Mouse (Mus musculus): ENCODE results near the gene Fgf2. TPM values are rescaled to one million over a fixed set of nuclear protein-coding genes. Genes with fewer than 3 reads are reported as not detected.

Gene Fgf2
- 0.37 and 0.69 TPM in 2 replicates for polyA plus RNA-seq (2015; fragmentation: Nextera tagmentation; extraction: Ambion mirVana)

- WGBS: under 1% methylated on average over 64 of the region's 75 CpGs
- Histone ChIP-seq H3K4me2 (replicated peaks) (peak within 1 kb of the TSS; percentile 99), H3K4me1 (peaks cover 13% of the 10 kb centered on the region), H3K4me3 (peak within 1 kb of the TSS; percentile 57), H3K36me3 (no peaks in the 10 kb centered on the region), H3K27ac (replicated peaks) (no peak within 1 kb of the TSS), H3K9me3 (no peaks in the 10 kb centered on the region), H3K27me3 (peaks cover 22% of the 10 kb centered on the region), H3K9ac (replicated peaks) (peak within 1 kb of the TSS; percentile 50)
- peak; percentile 80 for ATAC-seq (replicated peaks)
These were observed at the start of gene Fgf2 for GRCm38 (mm10) chr3:37348221-37349165. Gene Fgf2 (plus strand): TSS chr3:37348346.

- Histone ChIP-seq H3K27me3 (no peaks in the 10 kb centered on the region), H3K4me3 (no peak overlapping the region), H3K4me2 (replicated peaks) (no peak overlapping the region), H3K9ac (replicated peaks) (no peak overlapping the region), H3K4me1 (no peaks in the 10 kb centered on the region), H3K9me3 (no peaks in the 10 kb centered on the region), H3K36me3 (no peaks in the 10 kb centered on the region), H3K27ac (replicated peaks) (no peak overlapping the region)
- 74% methylated on average over 3 of the region's 3 CpGs for WGBS
- ATAC-seq (replicated peaks): no peak
These were observed 48.7 kb upstream of the Fgf2 start for GRCm38 (mm10) chr3:37299470-37299869.

- 41% methylated on average over 12 of the region's 12 CpGs for WGBS
- no peak for ATAC-seq (replicated peaks)
- Histone ChIP-seq H3K4me3 (no peak overlapping the region), H3K9me3 (no peaks in the 10 kb centered on the region), H3K4me2 (replicated peaks) (no peak overlapping the region), H3K27me3 (no peaks in the 10 kb centered on the region), H3K9ac (replicated peaks) (no peak overlapping the region), H3K4me1 (no peaks in the 10 kb centered on the region), H3K27ac (replicated peaks) (no peak overlapping the region), H3K36me3 (no peaks in the 10 kb centered on the region)
These were observed 45.5 kb upstream of the Fgf2 start for GRCm38 (mm10) chr3:37302685-37303084.

- Histone ChIP-seq H3K4me1 (no peaks in the 10 kb centered on the region), H3K9ac (replicated peaks) (no peak overlapping the region), H3K27ac (replicated peaks) (no peak overlapping the region), H3K36me3 (no peaks in the 10 kb centered on the region), H3K27me3 (no peaks in the 10 kb centered on the region), H3K9me3 (no peaks in the 10 kb centered on the region), H3K4me2 (replicated peaks) (no peak overlapping the region), H3K4me3 (no peak overlapping the region)
- 76% methylated on average over 8 of the region's 8 CpGs for WGBS
- ATAC-seq (replicated peaks): no peak
These were observed 44.6 kb upstream of the Fgf2 start for GRCm38 (mm10) chr3:37303392-37304139.

- Histone ChIP-seq H3K36me3 (no peaks in the 10 kb centered on the region), H3K27me3 (no peaks in the 10 kb centered on the region), H3K9ac (replicated peaks) (peak overlapping the region; percentile 73), H3K9me3 (no peaks in the 10 kb centered on the region), H3K4me2 (replicated peaks) (peak overlapping the region; percentile 55), H3K4me3 (peak overlapping the region; percentile 66), H3K27ac (replicated peaks) (no peak overlapping the region; the same call in 1 of the 2 replicates), H3K4me1 (peaks cover 9% of the 10 kb centered on the region)
- no peak for ATAC-seq (replicated peaks)
- 3% methylated on average over 10 of the region's 10 CpGs for WGBS
These were observed 36.2 kb upstream of the Fgf2 start for GRCm38 (mm10) chr3:37311897-37312369.

GRCm38 (mm10) chr3:37312370-37312941, 35.7 kb upstream of the Fgf2 start, which contains the start of the genes Bbs12 and Cetn4:
Gene Bbs12 (plus strand): TSS chr3:37312554.
Gene Cetn4 (minus strand): TSS chr3:37312708.
- H3K9ac ChIP-seq (replicated peaks): peak within 1 kb of the TSS; percentile 73
- H3K4me2 ChIP-seq (replicated peaks): peak within 1 kb of the TSS; percentile 55
- peaks cover 9% of the 10 kb centered on the region for H3K4me1 ChIP-seq
- WGBS: under 1% methylated on average over 54 of the region's 54 CpGs
- peak within 1 kb of the TSS; percentile 51 for H3K27ac ChIP-seq (replicated peaks)
- H3K36me3 ChIP-seq: no peaks in the 10 kb centered on the region
- peak within 1 kb of the TSS; percentile 66 for H3K4me3 ChIP-seq
- no peaks in the 10 kb centered on the region for H3K9me3 ChIP-seq
- H3K27me3 ChIP-seq: no peaks in the 10 kb centered on the region
- peak; percentile 100 for ATAC-seq (replicated peaks)

- Histone ChIP-seq H3K4me3 (peak overlapping the region; percentile 66), H3K4me1 (peaks cover 9% of the 10 kb centered on the region), H3K9ac (replicated peaks) (no peak overlapping the region), H3K4me2 (replicated peaks) (peak overlapping the region; percentile 55; the same call in 1 of the 2 replicates), H3K36me3 (no peaks in the 10 kb centered on the region), H3K27ac (replicated peaks) (no peak overlapping the region), H3K27me3 (no peaks in the 10 kb centered on the region), H3K9me3 (no peaks in the 10 kb centered on the region)
- WGBS: 34% methylated on average over 1 of the region's 1 CpGs
- ATAC-seq (replicated peaks): no peak
These were observed 34.8 kb upstream of the Fgf2 start for GRCm38 (mm10) chr3:37313371-37313770.

- WGBS: 100% methylated on average over 1 of the region's 1 CpGs
- no peak for ATAC-seq (replicated peaks)
- Histone ChIP-seq H3K27me3 (no peaks in the 10 kb centered on the region), H3K9ac (replicated peaks) (no peak overlapping the region), H3K4me2 (replicated peaks) (no peak overlapping the region), H3K36me3 (0 out of 2 replicates have a peak, but pooled peaks cover 2% of the 10 kb centered on the region), H3K9me3 (no peaks in the 10 kb centered on the region), H3K27ac (replicated peaks) (no peak overlapping the region), H3K4me1 (peaks cover 9% of the 10 kb centered on the region), H3K4me3 (no peak overlapping the region)
These were observed 31.9 kb upstream of the Fgf2 start for GRCm38 (mm10) chr3:37316233-37316632.

GRCm38 (mm10) chr3:37324310-37324709, 23.8 kb upstream of the Fgf2 start:
- Histone ChIP-seq H3K27ac (replicated peaks) (no peak overlapping the region), H3K27me3 (no peaks in the 10 kb centered on the region), H3K9ac (replicated peaks) (no peak overlapping the region), H3K36me3 (0 out of 2 replicates have a peak, but pooled peaks cover 2% of the 10 kb centered on the region), H3K4me1 (no peaks in the 10 kb centered on the region), H3K9me3 (no peaks in the 10 kb centered on the region), H3K4me3 (no peak overlapping the region), H3K4me2 (replicated peaks) (no peak overlapping the region)
- 48% methylated on average over 3 of the region's 3 CpGs for WGBS
- ATAC-seq (replicated peaks): no peak

- H3K9ac ChIP-seq (replicated peaks): no peak overlapping the region
- no peaks in the 10 kb centered on the region for H3K4me1 ChIP-seq
- H3K4me3 ChIP-seq: no peak overlapping the region
- no peak overlapping the region for H3K27ac ChIP-seq (replicated peaks)
- H3K9me3 ChIP-seq: no peaks in the 10 kb centered on the region
- no peak for ATAC-seq (replicated peaks)
- H3K4me2 ChIP-seq (replicated peaks): no peak overlapping the region
- no peaks in the 10 kb centered on the region for H3K36me3 ChIP-seq
- WGBS: 90% methylated on average over 5 of the region's 5 CpGs
- no peaks in the 10 kb centered on the region for H3K27me3 ChIP-seq
These were observed 22.6 kb upstream of the Fgf2 start for GRCm38 (mm10) chr3:37325317-37326112.

- no peak overlapping the region for H3K4me2 ChIP-seq (replicated peaks)
- no peaks in the 10 kb centered on the region for H3K27me3 ChIP-seq
- H3K9ac ChIP-seq (replicated peaks): no peak overlapping the region
- no peaks in the 10 kb centered on the region for H3K9me3 ChIP-seq
- no peak overlapping the region for H3K4me3 ChIP-seq
- 88% methylated on average over 3 of the region's 3 CpGs for WGBS
- H3K36me3 ChIP-seq: no peaks in the 10 kb centered on the region
- H3K27ac ChIP-seq (replicated peaks): no peak overlapping the region
- no peak for ATAC-seq (replicated peaks)
- H3K4me1 ChIP-seq: no peaks in the 10 kb centered on the region
These were observed 21.5 kb upstream of the Fgf2 start for GRCm38 (mm10) chr3:37326627-37327026.

Data from forebrain, embryonic 15.5 days (tissue).